Mouse (Mus musculus) left cerebral cortex, postnatal 10 days (tissue): ENCODE results near the gene B3galt4. TPM values are rescaled to one million over a fixed set of nuclear protein-coding genes. Genes with fewer than 3 reads are reported as not detected.

Experiments used
- DNase-seq, 2 experiments: peaks; one replicate each; pipeline ENCODE4 v3.0.0; 2021 to 2022; ENCODE audit warnings: low spot score in 2 of 2, mixed read lengths in 1 of 2; ENCODE audit errors: extremely low spot score in 1 of 2
- intact Hi-C: fragments of 180-260 bp; cut with DNase I; formaldehyde crosslinking; loops from one replicate; pipeline ENCODE4 v1.15.1; 2025
- total RNA-seq, 2 experiments: library from RNA; stranded (reverse); gene quantifications; 2 replicates each; pipeline ENCODE4 v1.2.3; 2021

Gene B3galt4
- total RNA-seq, 2 experiments from 2014 or later = 5.2 to 9.8 TPM

- intact Hi-C loops = no loop called here
- peak in 1 of 2 experiments; percentile 27 for DNase-seq
Observed at GRCm38 (mm10) chr17:33950131-33950625, 1.1 kb downstream of the B3galt4 start.

GRCm38 (mm10) chr17:33948905-33949537 lies 2.3 kb downstream of the B3galt4 start:
- DNase-seq = peak in 1 of 2 experiments; percentile 31
- intact Hi-C loops = no loop called here

- intact Hi-C loops = no loop called here
- peak in 1 of 2 experiments; percentile 32 for DNase-seq
Observed at GRCm38 (mm10) chr17:33948090-33948904, 3.0 kb downstream of the B3galt4 start.

- no peak for DNase-seq
- intact Hi-C loops = no loop called here
Observed at GRCm38 (mm10) chr17:33947430-33948089, 3.7 kb downstream of the B3galt4 start.

- intact Hi-C loops = no loop called here
- peak in 1 of 2 experiments; percentile 21 for DNase-seq
Observed at GRCm38 (mm10) chr17:33943454-33943853, 7.8 kb downstream of the B3galt4 start.

GRCm38 (mm10) chr17:33941381-33941780 lies 9.9 kb downstream of the B3galt4 start:
- peak in 1 of 2 experiments; percentile 26 for DNase-seq
- intact Hi-C loops = no loop called here

GRCm38 (mm10) chr17:33940981-33941380 lies 10.3 kb downstream of the B3galt4 start:
- DNase-seq = peak in 1 of 2 experiments; percentile 66
- intact Hi-C loops = no loop called here

- intact Hi-C loops = no loop called here
- peak; percentile 81 to 89 for DNase-seq
Observed at GRCm38 (mm10) chr17:33940206-33940805, 11.0 kb downstream of the B3galt4 start, which contains the start of the genes Pfdn6 and Wdr46. Gene Pfdn6, minus strand, starts transcription at chr17:33940343. Gene Wdr46, plus strand, starts transcription at chr17:33940660.

GRCm38 (mm10) chr17:33938783-33939182 lies 12.5 kb downstream of the B3galt4 start:
- DNase-seq = peak in 1 of 2 experiments; percentile 37
- intact Hi-C loops = no loop called here

- peak in 1 of 2 experiments; percentile 36 for DNase-seq
- intact Hi-C loops = no loop called here
Observed at GRCm38 (mm10) chr17:33936993-33937392, 14.3 kb downstream of the B3galt4 start.

- intact Hi-C loops = no loop called here
Observed at GRCm38 (mm10) chr17:33935422-33936055, 15.7 kb downstream of the B3galt4 start.

GRCm38 (mm10) chr17:33932970-33933369 lies 18.3 kb downstream of the B3galt4 start:
- intact Hi-C loops = no loop called here
- DNase-seq = peak in 1 of 2 experiments; percentile 32

More at GRCm38 (mm10) chr17:33935422-33936055, 15.7 kb downstream of the B3galt4 start:
- DNase-seq = peak in 1 of 2 experiments; percentile 50

GRCm38 (mm10) chr17:33932448-33932847 lies 18.8 kb downstream of the B3galt4 start:
- intact Hi-C loops = no loop called here
- DNase-seq = peak in 1 of 2 experiments; percentile 37

- intact Hi-C loops = no loop called here
- no peak for DNase-seq
Observed at GRCm38 (mm10) chr17:33931947-33932346, 19.3 kb downstream of the B3galt4 start.

GRCm38 (mm10) chr17:33931159-33931866 lies 20.0 kb downstream of the B3galt4 start:
- intact Hi-C loops = no loop called here
- DNase-seq = peak in 1 of 2 experiments; percentile 43

- peak in 1 of 2 experiments; percentile 77 for DNase-seq
- intact Hi-C loops = no loop called here
Observed at GRCm38 (mm10) chr17:33930280-33931158, 20.8 kb downstream of the B3galt4 start.
